Mouse (Mus musculus) spleen, adult 2 months (tissue): ENCODE data around the gene Cdadc1.

Experiments used
- CTCF ChIP-seq: fragments of 200-500 bp; IDR thresholded peaks from 2 replicates; pipeline ENCODE4 v1.5.1; 2011; ENCODE audit warnings: mild to moderate bottlenecking, inconsistent platforms; ENCODE audit not compliant: insufficient read depth, insufficient read length, insufficient replicate concordance; ENCODE audit errors: extremely low read depth
- POLR2A ChIP-seq: fragments of 200-500 bp; IDR thresholded peaks from 2 replicates; pipeline ENCODE4 v1.6.1; 2011; ENCODE audit warnings: low read depth, low read length, inconsistent platforms

- no peak for TF ChIP-seq POLR2A
- TF ChIP-seq CTCF: no peak
Observed at GRCm38 (mm10) chr14:59543956-59544355, 53.8 kb downstream of the Cdadc1 start.
